Mouse (Mus musculus): ENCODE results near the gene Coro1c. TPM values are rescaled to one million over a fixed set of nuclear protein-coding genes. Genes with fewer than 3 reads are reported as not detected.

The Coro1c gene
- polyA plus RNA-seq, 1 experiment from 2014 or later = 129 TPM

GRCm38 (mm10) chr5:113892005-113892404 is 16.6 kb downstream of the Coro1c start:
- H3K9me3 ChIP-seq = no peaks in the 10 kb centered on the region
- no peaks in the 10 kb centered on the region for H3K27me3 ChIP-seq (replicated peaks)
- WGBS = 71% methylated on average over 7 of the region's 7 CpGs
- H3K4me3 ChIP-seq (replicated peaks) = no peak overlapping the region
- H3K4me1 ChIP-seq = peaks cover 38% of the 10 kb centered on the region
- no peak overlapping the region for H3K4me2 ChIP-seq
- H3K27ac ChIP-seq = no peak overlapping the region
- no peaks in the 10 kb centered on the region for H3K36me3 ChIP-seq
- ATAC-seq (ENCODE audit: insufficient read depth, low FRiP score, low read depth) = no peak
- no peak overlapping the region for H3K9ac ChIP-seq

DNA sequence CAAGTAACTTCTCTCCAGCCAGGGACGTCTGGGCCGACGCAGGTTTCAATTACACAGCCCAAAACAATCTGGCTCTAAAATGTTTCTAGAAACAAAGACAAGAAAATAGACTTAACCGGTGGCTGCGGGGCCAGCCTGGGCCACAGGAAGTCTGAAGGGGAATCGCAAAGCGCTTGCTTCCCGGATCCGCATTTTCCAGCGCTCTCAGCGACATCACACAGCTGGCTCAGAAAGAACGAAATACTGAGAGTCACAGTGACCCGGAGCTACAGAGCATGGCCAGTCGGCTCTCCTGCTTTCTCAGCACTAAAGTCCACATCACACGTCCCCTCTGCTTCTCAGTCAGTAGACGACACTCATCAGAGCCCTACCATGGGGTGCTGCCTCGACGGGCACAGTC is 17.7 kb downstream of the Coro1c start:
- no peak overlapping the region for H3K4me3 ChIP-seq (replicated peaks)
- H3K36me3 ChIP-seq = no peaks in the 10 kb centered on the region
- WGBS = 64% methylated on average over 18 of the region's 18 CpGs
- no peak for ATAC-seq (ENCODE audit: insufficient read depth, low FRiP score, low read depth)
- no peak overlapping the region for H3K4me2 ChIP-seq
- no peaks in the 10 kb centered on the region for H3K27me3 ChIP-seq (replicated peaks)
- H3K9ac ChIP-seq = no peak overlapping the region
- peaks cover 38% of the 10 kb centered on the region for H3K4me1 ChIP-seq
- no peaks in the 10 kb centered on the region for H3K9me3 ChIP-seq
- H3K27ac ChIP-seq = peak overlapping the region; percentile 55; the same call in 1 of the 2 replicates

- Histone ChIP-seq H3K27ac (no peak overlapping the region), H3K9ac (no peak overlapping the region), H3K9me3 (no peaks in the 10 kb centered on the region), H3K36me3 (no peaks in the 10 kb centered on the region), H3K4me1 (peaks cover 38% of the 10 kb centered on the region), H3K4me3 (replicated peaks) (no peak overlapping the region), H3K4me2 (no peak overlapping the region), H3K27me3 (replicated peaks) (no peaks in the 10 kb centered on the region)
- no peak for ATAC-seq (ENCODE audit: insufficient read depth, low FRiP score, low read depth)
- WGBS = 42% methylated on average over 4 of the region's 4 CpGs
Observed at GRCm38 (mm10) chr5:113889912-113890311, 18.6 kb downstream of the Coro1c start.

DNA sequence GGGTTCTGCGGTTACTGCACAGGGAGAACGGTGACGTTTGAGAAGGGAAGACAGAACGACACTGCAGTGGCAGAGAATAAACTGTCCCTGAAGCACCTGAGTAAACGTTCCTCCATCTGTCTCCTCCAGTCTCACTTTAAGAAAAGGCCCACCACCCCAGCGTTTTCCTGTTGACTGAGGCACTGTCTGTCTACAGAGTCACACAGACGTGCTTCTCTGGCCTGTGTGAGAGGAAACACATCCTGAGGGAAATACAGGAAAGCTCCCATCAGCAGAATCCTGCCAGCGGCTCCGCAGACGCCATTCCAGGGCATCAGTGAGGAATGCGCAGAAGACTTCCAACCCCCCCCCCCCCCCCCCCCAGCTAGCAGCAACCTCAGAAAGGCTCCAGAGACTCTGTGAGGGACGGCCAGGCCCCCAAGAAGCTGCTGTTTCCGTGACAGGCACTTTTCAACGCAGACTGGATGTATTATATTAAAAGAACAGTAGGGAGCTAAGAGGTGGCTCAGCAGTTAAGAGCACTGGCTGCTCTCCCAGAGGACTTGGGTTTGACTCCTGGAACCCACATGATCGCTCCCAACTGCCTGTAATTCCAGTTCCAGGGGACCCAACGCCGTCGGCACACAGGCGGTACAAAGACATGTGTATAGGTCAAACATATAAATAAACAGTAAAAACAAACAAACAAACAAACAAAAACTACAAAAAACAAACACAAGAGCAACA is 19.2 kb downstream of the Coro1c start:
- Histone ChIP-seq H3K27me3 (replicated peaks) (no peaks in the 10 kb centered on the region), H3K4me2 (no peak overlapping the region), H3K4me1 (peaks cover 40% of the 10 kb centered on the region), H3K9me3 (no peaks in the 10 kb centered on the region), H3K27ac (peak overlapping the region; percentile 69), H3K36me3 (no peaks in the 10 kb centered on the region), H3K4me3 (replicated peaks) (no peak overlapping the region), H3K9ac (no peak overlapping the region)
- ATAC-seq (ENCODE audit: insufficient read depth, low FRiP score, low read depth) = no peak
- 20% methylated on average over 19 of the region's 19 CpGs for WGBS

DNA sequence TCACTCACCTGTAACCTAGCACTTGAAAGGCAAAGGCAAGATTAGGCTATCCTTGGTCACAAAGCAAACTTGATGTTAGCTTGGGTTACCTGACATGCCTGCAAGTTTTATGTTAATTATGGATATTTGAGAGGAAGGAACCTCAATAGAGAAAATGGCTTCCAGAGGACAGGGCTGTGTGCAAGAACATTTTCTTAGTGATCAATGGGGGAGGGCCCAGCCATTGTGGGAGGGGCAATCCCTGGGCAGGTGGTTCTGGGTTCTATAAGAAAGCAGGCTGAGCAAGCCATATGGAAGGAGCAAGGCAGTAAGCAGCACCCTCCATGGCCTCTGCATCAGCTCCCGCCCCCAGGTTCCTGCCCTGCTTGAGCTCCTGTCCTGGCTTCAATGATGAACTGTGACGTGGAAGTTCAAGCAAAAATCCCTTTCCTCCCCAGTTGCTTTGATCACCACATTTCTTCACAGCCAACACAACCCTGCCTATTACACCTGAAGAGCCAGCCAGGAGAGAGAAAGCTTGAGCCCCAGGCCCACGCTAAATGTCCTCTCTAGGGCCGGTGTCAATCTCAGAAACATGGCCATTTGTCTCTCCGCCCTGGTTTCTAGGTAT is 20.3 kb downstream of the Coro1c start:
- Histone ChIP-seq H3K9me3 (no peaks in the 10 kb centered on the region), H3K4me1 (peaks cover 44% of the 10 kb centered on the region), H3K36me3 (no peaks in the 10 kb centered on the region), H3K9ac (no peak overlapping the region), H3K27me3 (replicated peaks) (no peaks in the 10 kb centered on the region), H3K27ac (peak overlapping the region; percentile 69), H3K4me2 (no peak overlapping the region), H3K4me3 (replicated peaks) (no peak overlapping the region)
- WGBS = 85% methylated on average over 5 of the region's 5 CpGs
- no peak for ATAC-seq (ENCODE audit: insufficient read depth, low FRiP score, low read depth)

DNA sequence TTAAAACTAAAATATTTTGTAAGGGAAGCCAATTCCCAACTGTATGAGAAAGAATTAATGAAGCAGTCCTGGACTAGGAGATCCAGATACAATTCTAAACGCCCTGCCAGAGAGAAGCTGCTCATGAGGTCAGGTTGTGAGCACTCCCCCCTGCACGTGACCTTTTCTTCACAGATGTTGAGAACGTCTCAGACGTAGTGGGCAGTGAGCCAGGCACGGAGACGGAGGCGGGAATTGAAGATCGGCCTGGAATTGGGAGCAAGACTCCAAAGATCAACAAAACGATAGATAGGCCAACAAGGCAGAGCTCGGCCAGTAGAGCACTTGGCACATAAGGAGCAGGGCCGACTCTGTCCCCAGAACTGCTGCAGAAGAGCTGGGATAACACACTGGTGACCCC is 21.4 kb downstream of the Coro1c start:
- Histone ChIP-seq H3K36me3 (no peaks in the 10 kb centered on the region), H3K4me1 (peaks cover 55% of the 10 kb centered on the region), H3K27ac (no peak overlapping the region), H3K9me3 (no peaks in the 10 kb centered on the region), H3K9ac (no peak overlapping the region), H3K4me2 (no peak overlapping the region), H3K4me3 (replicated peaks) (no peak overlapping the region), H3K27me3 (replicated peaks) (no peaks in the 10 kb centered on the region)
- 24% methylated on average over 11 of the region's 11 CpGs for WGBS
- no peak for ATAC-seq (ENCODE audit: insufficient read depth, low FRiP score, low read depth)

- H3K36me3 ChIP-seq = peaks cover 4% of the 10 kb centered on the region; the same call in 1 of the 2 replicates
- ATAC-seq (ENCODE audit: insufficient read depth, low FRiP score, low read depth) = no peak
- H3K4me2 ChIP-seq = no peak overlapping the region
- H3K27me3 ChIP-seq (replicated peaks) = no peaks in the 10 kb centered on the region
- WGBS = 69% methylated on average over 8 of the region's 8 CpGs
- no peak overlapping the region for H3K27ac ChIP-seq
- no peak overlapping the region for H3K4me3 ChIP-seq (replicated peaks)
- no peaks in the 10 kb centered on the region for H3K9me3 ChIP-seq
- no peak overlapping the region for H3K9ac ChIP-seq
- peaks cover 55% of the 10 kb centered on the region for H3K4me1 ChIP-seq
Observed at GRCm38 (mm10) chr5:113885623-113886022, 22.9 kb downstream of the Coro1c start.

DNA sequence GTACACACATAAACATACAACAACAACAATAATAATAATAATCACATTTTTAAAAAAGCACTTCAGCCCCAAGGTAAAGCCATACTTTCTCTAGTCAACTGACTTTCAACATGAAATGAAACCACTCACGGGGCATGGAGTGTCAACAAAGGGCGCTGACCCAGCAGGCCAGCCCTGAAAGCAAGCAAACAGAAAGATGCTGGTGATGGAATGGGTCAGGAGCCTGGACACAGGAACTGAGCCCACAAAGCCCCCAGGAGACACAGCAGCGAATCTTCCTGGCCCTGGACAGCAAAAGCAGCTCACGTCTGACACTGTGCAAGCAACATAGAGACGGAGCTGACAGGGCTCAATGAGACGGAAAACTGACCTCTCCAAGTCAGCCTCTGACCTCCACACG is 23.8 kb downstream of the Coro1c start:
- no peak overlapping the region for H3K27ac ChIP-seq
- H3K4me2 ChIP-seq = no peak overlapping the region
- H3K9ac ChIP-seq = no peak overlapping the region
- no peaks in the 10 kb centered on the region for H3K9me3 ChIP-seq
- 75% methylated on average over 7 of the region's 7 CpGs for WGBS
- no peaks in the 10 kb centered on the region for H3K27me3 ChIP-seq (replicated peaks)
- H3K4me1 ChIP-seq = peaks cover 49% of the 10 kb centered on the region
- no peak overlapping the region for H3K4me3 ChIP-seq (replicated peaks)
- H3K36me3 ChIP-seq = peaks cover 9% of the 10 kb centered on the region; the same call in 1 of the 2 replicates
- ATAC-seq (ENCODE audit: insufficient read depth, low FRiP score, low read depth) = no peak

DNA sequence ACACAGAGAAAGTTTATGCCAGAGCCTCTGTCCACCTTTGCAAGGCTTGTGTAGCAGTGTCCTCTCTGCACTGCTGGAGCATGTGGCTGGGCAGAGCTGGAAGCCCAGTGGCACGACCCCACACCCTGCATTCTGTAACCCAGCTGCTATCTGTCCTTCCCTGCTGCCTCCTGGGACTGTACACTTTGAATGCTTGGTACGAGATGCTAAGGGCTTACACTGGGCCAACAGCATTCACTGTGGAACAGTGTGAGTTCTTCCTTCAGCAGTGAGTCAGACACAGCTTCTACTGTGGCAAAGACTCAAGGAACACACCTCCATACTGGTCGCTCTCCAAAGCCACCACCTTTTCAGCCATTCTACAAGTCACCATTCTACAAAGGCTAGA is 25.2 kb downstream of the Coro1c start:
- no peak overlapping the region for H3K4me3 ChIP-seq (replicated peaks)
- WGBS = 48% methylated on average over 3 of the region's 3 CpGs
- no peak overlapping the region for H3K4me2 ChIP-seq
- H3K4me1 ChIP-seq = peaks cover 37% of the 10 kb centered on the region
- ATAC-seq (ENCODE audit: insufficient read depth, low FRiP score, low read depth) = no peak
- H3K9me3 ChIP-seq = no peaks in the 10 kb centered on the region
- no peaks in the 10 kb centered on the region for H3K27me3 ChIP-seq (replicated peaks)
- H3K36me3 ChIP-seq = peaks cover 9% of the 10 kb centered on the region; the same call in 1 of the 2 replicates
- H3K9ac ChIP-seq = no peak overlapping the region
- H3K27ac ChIP-seq = peak overlapping the region; percentile 62; the same call in 1 of the 2 replicates

- H3K4me2 ChIP-seq = 0 out of 2 replicates have a peak overlapping the region, but pooled peaks have one; percentile 17
- ATAC-seq (ENCODE audit: insufficient read depth, low FRiP score, low read depth) = no peak
Observed at GRCm38 (mm10) chr5:113882566-113883383, 25.8 kb downstream of the Coro1c start.

DNA sequence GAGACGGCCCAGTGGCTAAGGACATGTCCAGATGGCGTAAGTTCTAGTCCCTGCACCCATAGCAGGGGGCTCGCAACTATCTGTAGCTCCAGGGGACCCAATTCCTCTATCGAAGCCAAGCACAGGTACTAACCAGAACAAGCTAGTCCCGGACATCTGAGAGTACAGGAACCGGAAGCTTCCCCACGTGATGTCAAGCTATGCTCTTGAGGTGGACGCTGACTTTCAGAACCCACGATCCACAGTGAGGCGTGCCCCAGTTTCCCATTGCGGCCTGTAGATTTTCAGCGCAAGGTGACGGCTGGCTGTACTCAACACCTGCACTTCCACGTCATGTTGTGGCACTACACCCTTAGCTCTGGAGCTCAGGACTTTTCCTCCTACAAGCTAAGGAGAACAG is 27.4 kb downstream of the Coro1c start:
- no peak for ATAC-seq (ENCODE audit: insufficient read depth, low FRiP score, low read depth)
- no peak overlapping the region for H3K27ac ChIP-seq
- H3K4me3 ChIP-seq (replicated peaks) = no peak overlapping the region
- no peak overlapping the region for H3K9ac ChIP-seq
- 93% methylated on average over 14 of the region's 14 CpGs for WGBS
- H3K9me3 ChIP-seq = no peaks in the 10 kb centered on the region
- H3K4me1 ChIP-seq = peaks cover 29% of the 10 kb centered on the region
- no peak overlapping the region for H3K4me2 ChIP-seq
- H3K36me3 ChIP-seq = peaks cover 12% of the 10 kb centered on the region; the same call in 1 of the 2 replicates
- no peaks in the 10 kb centered on the region for H3K27me3 ChIP-seq (replicated peaks)

More at GRCm38 (mm10) chr5:113882566-113883383, 25.8 kb downstream of the Coro1c start:
- Histone ChIP-seq H3K9me3 (no peaks in the 10 kb centered on the region), H3K27ac (peak overlapping the region; percentile 62), H3K9ac (no peak overlapping the region), H3K4me1 (peaks cover 34% of the 10 kb centered on the region), H3K36me3 (peaks cover 9% of the 10 kb centered on the region; the same call in 1 of the 2 replicates), H3K4me3 (replicated peaks) (no peak overlapping the region), H3K27me3 (replicated peaks) (no peaks in the 10 kb centered on the region)
- 45% methylated on average over 15 of the region's 15 CpGs for whole genome bisulfite sequencing
